In the genomic region with DNA sequence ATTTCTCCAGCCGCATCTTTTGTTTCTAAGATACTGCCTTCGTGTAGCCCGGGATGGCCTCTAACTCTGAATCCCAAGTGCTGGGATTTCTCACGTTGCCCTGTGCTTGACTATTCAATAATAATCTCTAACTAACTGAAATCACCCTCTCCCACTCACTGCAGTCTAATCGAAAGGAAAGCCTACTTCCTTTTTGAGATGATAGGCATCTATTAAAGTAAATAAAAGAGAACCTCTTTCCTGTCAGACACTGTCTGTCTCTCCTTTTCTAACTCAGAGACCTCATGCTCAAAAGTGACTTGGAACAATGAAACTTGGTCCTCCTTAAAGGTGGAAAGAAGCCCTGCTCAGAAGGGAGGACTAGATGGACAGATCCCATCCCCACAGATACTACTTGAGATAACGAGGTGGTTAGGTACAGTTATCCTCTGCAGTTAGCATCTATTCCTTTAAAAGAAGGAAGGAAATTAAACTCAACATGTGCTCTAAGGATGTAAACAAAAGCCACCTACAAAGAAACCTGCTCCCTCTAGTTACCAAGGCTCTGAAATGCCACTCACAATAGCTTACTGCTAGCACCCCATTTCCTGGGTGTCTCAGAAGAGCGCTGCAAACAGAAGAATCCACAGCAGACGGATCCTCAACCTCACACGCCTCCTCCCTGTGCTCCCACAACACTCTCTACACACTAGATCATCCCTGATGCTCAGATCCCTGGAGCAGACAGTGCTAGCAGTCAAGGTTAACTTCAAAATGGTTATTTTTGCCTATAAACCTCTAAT, we compare ENCODE assay signal across 15 mouse cellular contexts.
"Had no signal": no experiment of that assay in that cellular context is flagged by ENCODE, and none has a peak within 500 bp of the region (broad histone marks: within the 10 kb centered on the region; RNA-seq: fewer than 3 reads in every experiment).

No protein-coding gene starts in this region.

- H3K4me1 ChIP-seq: kidney, embryonic 15.5 days; limb, embryonic 10.5 days; liver, embryonic 15.5 days; midbrain, embryonic 10.5 days; neural tube, embryonic 13.5 days had no signal

- H3K4me3 ChIP-seq: kidney, embryonic 15.5 days; left cerebral cortex, adult 2 months; limb, embryonic 10.5 days; liver, embryonic 15.5 days; midbrain, embryonic 10.5 days; myocyte; neural tube, embryonic 13.5 days had no signal

- H3K9ac ChIP-seq: kidney, embryonic 15.5 days; liver, embryonic 15.5 days; neural tube, embryonic 13.5 days had no signal

- H3K27ac ChIP-seq: kidney, embryonic 15.5 days; left cerebral cortex, adult 2 months; limb, embryonic 10.5 days; liver, embryonic 15.5 days; midbrain, embryonic 10.5 days; neural tube, embryonic 13.5 days had no signal

- H3K27me3 ChIP-seq: kidney, embryonic 15.5 days; liver, embryonic 15.5 days; neural tube, embryonic 13.5 days had no signal

- ATAC-seq: lung, postnatal 0 days had no signal

- DNase-seq: kidney, adult 2 months; kidney, postnatal 14 days; lung, adult 2 months; lung, postnatal 4 days; midbrain, embryonic 14.5 days; right cerebral cortex, postnatal 4 days; spleen, adult 18-20 months had no signal

- H3K9me3 ChIP-seq: kidney, embryonic 15.5 days; limb, embryonic 10.5 days; liver, embryonic 15.5 days; midbrain, embryonic 10.5 days; neural tube, embryonic 13.5 days had no signal
